Mouse (Mus musculus) intestine, embryonic 14.5 days (tissue): ENCODE data around the gene Gm49673. TPM values are rescaled to one million over a fixed set of nuclear protein-coding genes. Genes with fewer than 3 reads are reported as not detected.
A peak's percentile ranks its signal among the peaks of the same experiment; 100 is the strongest.
"Not testable (repeated sequence)": the region's sequence is repeated elsewhere in the genome, so short reads cannot be mapped to it uniquely, and the experiment has no call there.

Experiments used
- ATAC-seq: fragments of 200-750 bp; cut with Nextera tagmentation; replicated peaks from 2 replicates; pipeline ENCODE4 v1.8.0; 2017; ENCODE audit warnings: low read depth, moderate number of reproducible peaks, moderate TSS enrichment, moderate library complexity; ENCODE audit not compliant: low FRiP score, low TSS enrichment
- DNase-seq: peaks from one replicate; pipeline ENCODE4 v3.0.0-alpha.2; 2018; ENCODE audit warnings: low spot score
- H3K27ac ChIP-seq: fragments of 300-500 bp; sonication (generic); 2 replicates; pipeline ENCODE4 v1.5.1; 2014; ENCODE audit warnings: low read depth, mild to moderate bottlenecking, control low read depth
- H3K27me3 ChIP-seq: fragments of 300-500 bp; sonication (generic); replicated peaks from 2 replicates; pipeline ENCODE4 v1.6.1; 2014; ENCODE audit warnings: low read length, control low read depth; ENCODE audit not compliant: control insufficient read depth, insufficient read depth
- H3K36me3 ChIP-seq: fragments of 300-500 bp; sonication (generic); 2 replicates; pipeline ENCODE4 v1.6.1; 2014; ENCODE audit warnings: low read length, control low read depth; ENCODE audit not compliant: control insufficient read depth, insufficient read depth
- H3K4me1 ChIP-seq: fragments of 300-500 bp; sonication (generic); replicated peaks from 2 replicates; pipeline ENCODE4 v1.6.1; 2014; ENCODE audit warnings: low read length, control low read depth, mixed read lengths; ENCODE audit not compliant: control insufficient read depth, insufficient read depth
- H3K4me2 ChIP-seq: fragments of 300-500 bp; sonication (generic); 2 replicates; pipeline ENCODE4 v1.6.1; 2014; ENCODE audit warnings: low read length
- H3K4me3 ChIP-seq: fragments of 300-500 bp; sonication (generic); 2 replicates; pipeline ENCODE4 v1.5.1; 2014; ENCODE audit warnings: low read depth, low read length, control low read depth, mixed read lengths
- H3K9ac ChIP-seq: fragments of 300-500 bp; sonication (generic); 2 replicates; pipeline ENCODE4 v1.6.1; 2014; ENCODE audit warnings: mild to moderate bottlenecking, low read length
- H3K9me3 ChIP-seq: fragments of 300-500 bp; sonication (generic); 2 replicates; pipeline ENCODE4 v1.6.1; 2016; ENCODE audit warnings: low read length, control low read depth; ENCODE audit not compliant: control insufficient read depth
- WGBS: fragments of 180-500 bp; shearing (Covaris S2); extraction: QIAGEN DNeasy Blood & Tissue Kit; methylation state at CpG from one replicate; pipeline ENCODE4 v1.1.7; 2014; 5-methylcytosine and 5-hydroxymethylcytosine counted together
- polyA plus RNA-seq: library from polyadenylated mRNA; unstranded; fragments of >200 nt; fragmentation: Nextera tagmentation; extraction: Ambion mirVana; gene quantifications from 2 replicates; pipeline ENCODE4 v1.2.1, GENCODE M21; 2014

Gene Gm49673
- polyA plus RNA-seq, 1 experiment from 2014 or later: 0.28 TPM

- not testable (repeated sequence) for H3K27me3 ChIP-seq, ATAC-seq, H3K4me3 ChIP-seq, H3K9me3 ChIP-seq, DNase-seq, H3K4me1 ChIP-seq, H3K27ac ChIP-seq, H3K9ac ChIP-seq, H3K4me2 ChIP-seq
- WGBS: 88% methylated on average over 5 of the region's 8 CpGs
- peaks cover 39% of the 10 kb centered on the region for H3K36me3 ChIP-seq
Measured at GRCm38 (mm10) chr17:8167436-8167835, 19.8 kb upstream of the Gm49673 start.

GRCm38 (mm10) chr17:8166454-8166853 lies 18.9 kb upstream of the Gm49673 start:
- not testable (repeated sequence) for ATAC-seq, H3K27me3 ChIP-seq, H3K4me1 ChIP-seq, H3K27ac ChIP-seq, H3K9ac ChIP-seq, H3K9me3 ChIP-seq, DNase-seq
- Histone ChIP-seq H3K36me3 (peaks cover 29% of the 10 kb centered on the region), H3K4me2 (peak overlapping the region; percentile 41), H3K4me3 (peak overlapping the region; percentile 43; the same call in 1 of the 2 replicates)
- 17% methylated on average over 1 of the region's 3 CpGs for WGBS

GRCm38 (mm10) chr17:8165977-8166376 lies 18.4 kb upstream of the Gm49673 start:
- H3K27ac ChIP-seq, H3K27me3 ChIP-seq, ATAC-seq, H3K4me1 ChIP-seq, DNase-seq, H3K9me3 ChIP-seq: not testable (repeated sequence)
- H3K4me3 ChIP-seq: peak overlapping the region; percentile 43
- WGBS: under 1% methylated on average over 10 of the region's 11 CpGs
- H3K4me2 ChIP-seq: peak overlapping the region; percentile 41
- H3K9ac ChIP-seq: peak overlapping the region; percentile 48
- peaks cover 24% of the 10 kb centered on the region for H3K36me3 ChIP-seq

DNA sequence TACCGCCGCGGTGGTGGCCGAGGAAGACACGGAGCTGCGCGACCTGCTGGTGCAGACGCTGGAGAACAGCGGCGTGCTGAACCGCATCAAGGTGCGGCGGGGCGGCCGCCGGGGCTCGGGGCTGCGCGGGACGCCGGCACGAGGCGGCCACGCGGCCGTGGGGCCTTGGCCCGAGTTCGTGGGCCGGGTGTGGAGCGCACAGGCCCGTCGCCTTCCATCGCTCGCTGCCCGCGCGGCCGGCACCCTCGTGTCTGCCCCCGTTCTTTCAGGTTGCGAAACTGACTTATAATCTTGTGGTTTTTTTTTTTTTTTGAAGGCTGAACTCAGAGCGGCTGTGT lies 18.0 kb upstream of the Gm49673 start:
- under 1% methylated on average over 34 of the region's 42 CpGs for WGBS
- peak overlapping the region; percentile 41 for H3K4me2 ChIP-seq
- not testable (repeated sequence) for H3K27me3 ChIP-seq, H3K4me1 ChIP-seq, H3K9me3 ChIP-seq, ATAC-seq, H3K27ac ChIP-seq
- DNase-seq: peak; percentile 56
- H3K9ac ChIP-seq: peak overlapping the region; percentile 48
- peaks cover 20% of the 10 kb centered on the region for H3K36me3 ChIP-seq
- peak overlapping the region; percentile 43 for H3K4me3 ChIP-seq

GRCm38 (mm10) chr17:8164701-8165607 lies 17.4 kb upstream of the Gm49673 start, which contains the start of gene Fgfr1op:
Gene Fgfr1op, plus strand, starts transcription at chr17:8165501.
- H3K9me3 ChIP-seq, H3K4me1 ChIP-seq, DNase-seq, H3K27ac ChIP-seq, H3K27me3 ChIP-seq: not testable (repeated sequence)
- peak; percentile 96 for ATAC-seq
- Histone ChIP-seq H3K36me3 (peaks cover 14% of the 10 kb centered on the region), H3K4me3 (peak within 1 kb of the TSS; percentile 43), H3K4me2 (peak within 1 kb of the TSS; percentile 41), H3K9ac (peak within 1 kb of the TSS; percentile 48)
- 1% methylated on average over 11 of the region's 55 CpGs for WGBS

DNA sequence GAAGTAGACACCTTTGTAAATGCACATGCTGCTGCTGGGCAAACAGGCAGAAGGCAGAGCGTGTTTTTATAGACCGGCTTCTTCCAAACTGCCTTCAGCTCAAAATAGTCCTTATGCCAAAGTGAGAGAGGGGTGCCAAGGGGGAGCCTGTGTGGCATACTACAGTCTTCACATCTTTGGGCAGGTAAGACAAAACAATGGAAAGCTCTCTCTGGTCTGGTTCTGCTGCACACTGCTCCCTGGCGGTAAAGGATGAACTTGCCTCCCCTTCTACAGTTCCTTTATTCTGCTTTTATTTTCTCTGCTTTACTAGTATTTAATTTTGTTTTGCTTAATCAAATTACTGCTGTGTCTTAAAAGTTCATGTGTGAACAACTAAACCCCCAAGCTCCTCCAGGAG lies 13.4 kb upstream of the Gm49673 start:
- not testable (repeated sequence) for H3K4me1 ChIP-seq, H3K36me3 ChIP-seq, DNase-seq, H3K4me3 ChIP-seq, H3K9me3 ChIP-seq, H3K4me2 ChIP-seq, H3K27ac ChIP-seq, ATAC-seq, H3K27me3 ChIP-seq, H3K9ac ChIP-seq
- WGBS: 50% methylated on average over 2 of the region's 3 CpGs

DNA sequence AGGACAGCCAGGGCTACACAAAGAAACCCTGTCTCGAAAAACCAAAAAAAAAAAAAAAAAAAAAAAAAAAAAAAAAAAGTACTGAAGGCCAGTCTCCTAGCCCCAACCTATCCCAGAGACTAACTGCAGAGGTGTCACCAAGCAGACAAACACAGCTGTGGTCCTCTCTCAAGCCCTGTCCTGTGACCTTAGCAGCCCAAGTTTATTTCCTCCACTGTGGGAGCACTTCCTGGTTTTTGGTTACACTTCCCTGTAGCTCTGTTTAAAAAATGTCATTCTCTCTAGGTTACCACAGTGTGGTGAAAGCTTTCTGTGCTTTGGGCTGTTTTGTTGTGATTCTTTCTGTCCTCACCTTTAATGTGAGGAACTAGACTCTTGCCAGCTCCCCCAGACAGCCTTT lies 11.0 kb upstream of the Gm49673 start:
- H3K4me3 ChIP-seq, H3K36me3 ChIP-seq, H3K4me2 ChIP-seq, H3K4me1 ChIP-seq, DNase-seq, H3K27me3 ChIP-seq, ATAC-seq, H3K9me3 ChIP-seq, H3K27ac ChIP-seq, H3K9ac ChIP-seq: not testable (repeated sequence)
- WGBS: no CpG with 5 or more reads among the region's 1 CpGs

- no CpG with 5 or more reads among the region's 8 CpGs for WGBS
- not testable (repeated sequence) for H3K9me3 ChIP-seq, DNase-seq, H3K4me2 ChIP-seq, H3K36me3 ChIP-seq, H3K4me3 ChIP-seq, H3K4me1 ChIP-seq, ATAC-seq, H3K27me3 ChIP-seq, H3K27ac ChIP-seq, H3K9ac ChIP-seq
Measured at GRCm38 (mm10) chr17:8155982-8156381, 8.4 kb upstream of the Gm49673 start.

DNA sequence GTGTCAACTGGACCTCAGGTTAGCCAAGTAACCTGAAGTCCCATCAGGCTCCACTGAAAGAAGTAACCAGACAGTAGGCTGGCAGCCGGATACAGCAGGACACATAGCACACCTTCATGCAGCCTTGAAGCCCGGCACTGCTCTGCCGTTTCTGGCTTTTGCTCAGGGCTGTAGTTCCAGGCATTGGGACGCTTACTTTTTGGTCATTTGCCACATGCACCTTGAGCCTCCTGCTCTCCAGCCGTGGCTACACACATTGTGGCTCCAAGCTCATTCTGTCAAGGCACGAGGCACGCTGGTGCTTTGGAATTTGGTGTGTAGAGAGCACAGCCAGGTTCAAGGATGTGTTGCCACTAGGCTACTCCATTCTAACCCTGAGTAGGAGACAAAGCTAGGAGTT lies 7.4 kb upstream of the Gm49673 start:
- not testable (repeated sequence) for ATAC-seq, H3K36me3 ChIP-seq, H3K27ac ChIP-seq, DNase-seq, H3K4me1 ChIP-seq, H3K4me3 ChIP-seq, H3K27me3 ChIP-seq, H3K4me2 ChIP-seq, H3K9ac ChIP-seq, H3K9me3 ChIP-seq
- 73% methylated on average over 7 of the region's 7 CpGs for WGBS
